Mouse (Mus musculus) right cerebral cortex, adult 2 months (tissue): ENCODE data around the gene Larp1b.
"Not testable (repeated sequence)": the region's sequence is repeated elsewhere in the genome, so short reads cannot be mapped to it uniquely, and the experiment has no call there.

Source experiments
- DNase-seq, 2 experiments: peaks; one replicate each; pipeline ENCODE4 v3.0.0; 2021 to 2022; ENCODE audit warnings: low spot score in 2 of 2

The Larp1b gene

GRCm38 (mm10) chr3:40949170-40949902, at the start of gene Larp1b:
Gene Larp1b (plus strand): TSS chr3:40949828.
- peak; percentile 99 for DNase-seq

- DNase-seq, result not testable (repeated sequence)
Observed at GRCm38 (mm10) chr3:40902443-40902842, 47.2 kb upstream of the Larp1b start, which contains the start of gene 1700034I23Rik. Gene 1700034I23Rik (minus strand): TSS chr3:40902543.

GRCm38 (mm10) chr3:40938189-40938588, 11.4 kb upstream of the Larp1b start:
- DNase-seq, result no peak

GRCm38 (mm10) chr3:40938592-40938991, 11.0 kb upstream of the Larp1b start:
- no peak for DNase-seq

- no peak for DNase-seq
Observed at GRCm38 (mm10) chr3:40939019-40939418, 10.6 kb upstream of the Larp1b start.

- peak; percentile 14 to 15 for DNase-seq
Observed at GRCm38 (mm10) chr3:40949903-40950600, 424 bp downstream of the Larp1b start.

GRCm38 (mm10) chr3:40950601-40951201, 1.1 kb downstream of the Larp1b start:
- peak; percentile 41 to 48 for DNase-seq

- no peak for DNase-seq
Observed at GRCm38 (mm10) chr3:40951365-40951764, 1.7 kb downstream of the Larp1b start.

- DNase-seq, result no peak
Observed at GRCm38 (mm10) chr3:40952606-40953005, 3.0 kb downstream of the Larp1b start.

GRCm38 (mm10) chr3:40954792-40955191, 5.2 kb downstream of the Larp1b start:
- no peak for DNase-seq

GRCm38 (mm10) chr3:40958831-40959230, 9.2 kb downstream of the Larp1b start:
- DNase-seq, result no peak

- no peak for DNase-seq
Observed at GRCm38 (mm10) chr3:40980758-40981157, 31.1 kb downstream of the Larp1b start.

- no peak for DNase-seq
Observed at GRCm38 (mm10) chr3:40987539-40987938, 37.9 kb downstream of the Larp1b start.

GRCm38 (mm10) chr3:40988722-40989121, 39.1 kb downstream of the Larp1b start:
- DNase-seq, result no peak

- no peak for DNase-seq
Observed at GRCm38 (mm10) chr3:40991541-40991940, 41.9 kb downstream of the Larp1b start.

- DNase-seq, result peak in 1 of 2 experiments; percentile 7
Observed at GRCm38 (mm10) chr3:40995161-40995560, 45.5 kb downstream of the Larp1b start.

GRCm38 (mm10) chr3:41009315-41009714, 59.7 kb downstream of the Larp1b start:
- DNase-seq, result no peak

GRCm38 (mm10) chr3:41009990-41010389, 60.4 kb downstream of the Larp1b start:
- DNase-seq, result no peak

- DNase-seq, result no peak
Observed at GRCm38 (mm10) chr3:41010701-41011100, 61.1 kb downstream of the Larp1b start.

GRCm38 (mm10) chr3:41012451-41012850, 62.8 kb downstream of the Larp1b start:
- no peak for DNase-seq

GRCm38 (mm10) chr3:41014946-41015345, 65.3 kb downstream of the Larp1b start:
- DNase-seq, result no peak

GRCm38 (mm10) chr3:41018022-41018608, 68.5 kb downstream of the Larp1b start:
- no peak for DNase-seq
